Mouse (Mus musculus): Measurements from ENCODE around the gene Rfx1. TPM values are rescaled to one million over a fixed set of nuclear protein-coding genes. Genes with fewer than 3 reads are reported as not detected.

Gene Rfx1
- polyA plus RNA-seq, 1 experiment, result 83.0 TPM

DNA sequence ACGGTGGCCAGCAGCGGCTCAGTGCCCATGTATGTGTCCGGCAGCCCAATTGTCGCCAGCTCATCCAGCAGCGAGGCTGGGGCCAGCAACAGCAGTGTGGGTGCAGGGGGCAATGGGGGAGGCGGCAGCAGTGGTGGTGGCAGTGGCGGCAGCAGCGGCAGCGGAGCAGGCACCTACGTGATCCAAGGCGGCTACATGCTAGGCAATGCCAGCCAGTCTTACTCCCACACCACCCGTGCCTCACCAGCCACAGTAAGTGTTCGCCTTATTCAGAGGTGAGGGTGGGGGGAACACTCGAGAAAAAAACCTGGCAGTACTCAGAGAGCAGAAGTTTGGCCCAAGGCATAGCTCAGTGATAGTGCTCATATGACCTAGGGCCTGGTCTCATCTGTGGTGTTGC lies 21.2 kb downstream of the Rfx1 start:
- Histone ChIP-seq H3K4me3 (ENCODE audit: control insufficient read depth, low read depth, low read length) (no peak overlapping the region), H3K27ac (ENCODE audit: control insufficient read depth, insufficient read depth, low read depth, low read length) (no peak overlapping the region), H3K27me3 (ENCODE audit: control insufficient read depth, insufficient read depth, low read length) (no peaks in the 10 kb centered on the region), H3K36me3 (ENCODE audit: control insufficient read depth, insufficient read depth, low read length) (no peaks in the 10 kb centered on the region), H3K4me1 (ENCODE audit: control insufficient read depth, insufficient read depth, low read length) (peaks cover 6% of the 10 kb centered on the region)
- TF ChIP-seq CTCF (IDR thresholded peaks at IDR 0.05; ENCODE audit: control insufficient read depth, insufficient read depth, insufficient replicate concordance, low read depth, low read length), result no peak
- TF ChIP-seq POLR2A (IDR thresholded peaks at IDR 0.05; ENCODE audit: control insufficient read depth, low read depth, low read length), result no peak

DNA sequence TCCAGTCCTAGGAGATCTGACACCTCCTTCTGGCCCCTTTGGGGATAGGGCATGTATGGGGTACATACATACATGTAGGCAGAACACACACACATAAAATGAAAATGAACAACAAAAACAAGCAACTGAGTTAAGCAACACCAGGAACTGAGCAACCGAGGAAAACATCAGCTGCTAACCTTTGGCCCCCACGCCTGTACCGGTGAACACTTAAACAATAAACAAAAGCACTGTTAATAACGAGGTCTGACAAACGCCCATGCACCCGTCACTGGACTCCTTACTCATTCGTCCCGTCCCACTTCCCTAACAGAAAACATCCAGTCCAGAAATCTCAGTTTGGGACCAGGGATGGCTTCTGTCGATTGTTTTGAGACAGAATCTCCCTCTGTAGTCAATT lies 22.6 kb downstream of the Rfx1 start:
- TF ChIP-seq POLR2A (IDR thresholded peaks at IDR 0.05; ENCODE audit: control insufficient read depth, low read depth, low read length) (no peak), CTCF (IDR thresholded peaks at IDR 0.05; ENCODE audit: control insufficient read depth, insufficient read depth, insufficient replicate concordance, low read depth, low read length) (no peak)
- H3K4me3 ChIP-seq (ENCODE audit: control insufficient read depth, low read depth, low read length), result no peak overlapping the region
- H3K4me1 ChIP-seq (ENCODE audit: control insufficient read depth, insufficient read depth, low read length), result peaks cover 4% of the 10 kb centered on the region
- no peaks in the 10 kb centered on the region for H3K36me3 ChIP-seq (ENCODE audit: control insufficient read depth, insufficient read depth, low read length)
- no peaks in the 10 kb centered on the region for H3K27me3 ChIP-seq (ENCODE audit: control insufficient read depth, insufficient read depth, low read length)
- no peak overlapping the region for H3K27ac ChIP-seq (ENCODE audit: control insufficient read depth, insufficient read depth, low read depth, low read length)

DNA sequence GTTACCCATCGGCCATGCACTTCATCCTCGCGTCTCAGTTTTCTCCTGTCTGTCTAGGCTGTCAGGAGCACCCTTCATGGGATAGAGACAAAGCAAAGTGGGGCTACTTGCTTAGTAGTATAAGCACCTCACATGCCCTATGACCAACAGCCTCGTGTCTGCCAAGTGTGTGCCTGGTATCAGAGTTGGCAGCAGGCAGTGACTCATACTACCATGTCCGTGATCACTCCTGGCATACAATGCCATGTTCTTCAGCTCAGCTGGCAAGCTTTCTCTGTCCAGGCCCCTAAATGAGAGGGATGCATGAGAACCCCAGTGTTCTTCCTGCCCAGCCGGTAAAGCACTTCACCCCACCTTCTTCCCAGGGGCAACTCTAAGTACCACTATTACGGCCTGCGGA lies 24.0 kb downstream of the Rfx1 start:
- Histone ChIP-seq H3K4me3 (ENCODE audit: control insufficient read depth, low read depth, low read length) (no peak overlapping the region), H3K27me3 (ENCODE audit: control insufficient read depth, insufficient read depth, low read length) (no peaks in the 10 kb centered on the region), H3K36me3 (ENCODE audit: control insufficient read depth, insufficient read depth, low read length) (no peaks in the 10 kb centered on the region), H3K4me1 (ENCODE audit: control insufficient read depth, insufficient read depth, low read length) (no peaks in the 10 kb centered on the region; the same call in 1 of the 2 replicates), H3K27ac (ENCODE audit: control insufficient read depth, insufficient read depth, low read depth, low read length) (no peak overlapping the region)
- TF ChIP-seq POLR2A (IDR thresholded peaks at IDR 0.05; ENCODE audit: control insufficient read depth, low read depth, low read length) (no peak), CTCF (IDR thresholded peaks at IDR 0.05; ENCODE audit: control insufficient read depth, insufficient read depth, insufficient replicate concordance, low read depth, low read length) (no peak)

DNA sequence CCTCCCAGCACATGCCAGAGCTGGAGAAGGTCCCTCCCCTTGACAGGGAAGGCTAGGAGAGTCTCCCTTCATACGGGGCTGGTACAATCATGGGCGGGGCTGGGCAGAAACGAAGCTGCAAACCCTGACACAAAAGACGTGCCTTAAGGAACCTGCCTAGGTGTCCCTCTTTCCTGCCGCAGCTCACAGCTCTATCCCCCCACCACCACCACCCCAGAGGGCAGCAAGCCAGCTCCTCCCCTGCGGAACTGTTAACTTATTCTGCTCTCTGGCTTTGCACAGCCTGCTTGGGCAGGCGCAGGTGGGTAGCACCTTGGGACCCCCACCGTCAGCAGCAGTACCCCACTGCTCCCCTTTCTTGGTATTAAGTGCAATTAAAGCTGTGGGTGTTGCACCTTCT lies 29.4 kb downstream of the Rfx1 start:
- H3K4me1 ChIP-seq (ENCODE audit: control insufficient read depth, insufficient read depth, low read length), result no peaks in the 10 kb centered on the region; the same call in 1 of the 2 replicates
- H3K4me3 ChIP-seq (ENCODE audit: control insufficient read depth, low read depth, low read length), result no peak overlapping the region
- H3K27me3 ChIP-seq (ENCODE audit: control insufficient read depth, insufficient read depth, low read length), result no peaks in the 10 kb centered on the region
- H3K27ac ChIP-seq (ENCODE audit: control insufficient read depth, insufficient read depth, low read depth, low read length), result no peak overlapping the region
- no peaks in the 10 kb centered on the region; the same call in none of the 2 replicates for H3K36me3 ChIP-seq (ENCODE audit: control insufficient read depth, insufficient read depth, low read length)
- TF ChIP-seq CTCF (IDR thresholded peaks at IDR 0.05; ENCODE audit: control insufficient read depth, insufficient read depth, insufficient replicate concordance, low read depth, low read length), result no peak
- no peak for TF ChIP-seq POLR2A (IDR thresholded peaks at IDR 0.05; ENCODE audit: control insufficient read depth, low read depth, low read length)

DNA sequence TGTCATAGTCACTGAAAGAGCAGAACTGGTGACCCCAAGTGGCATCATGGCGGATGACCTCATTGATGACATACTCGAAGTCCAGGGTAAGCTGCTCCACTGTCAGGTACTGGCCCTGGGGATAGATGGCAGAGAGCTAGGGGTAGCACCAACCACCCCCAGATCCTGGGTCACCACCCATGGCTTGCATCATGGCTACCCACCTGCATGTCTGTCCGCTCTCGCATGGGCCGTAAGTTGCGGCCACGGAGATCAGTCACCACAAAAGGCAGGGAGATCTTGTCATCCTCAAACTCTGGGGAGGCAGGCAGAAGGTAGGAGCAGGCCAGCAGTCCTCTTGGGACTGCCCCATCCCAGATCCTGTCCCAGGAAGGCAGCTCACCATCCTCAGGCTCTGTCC lies 31.7 kb downstream of the Rfx1 start:
- H3K27ac ChIP-seq (ENCODE audit: control insufficient read depth, insufficient read depth, low read depth, low read length), result no peak overlapping the region
- H3K4me1 ChIP-seq (ENCODE audit: control insufficient read depth, insufficient read depth, low read length), result peaks cover 6% of the 10 kb centered on the region; the same call in 1 of the 2 replicates
- no peaks in the 10 kb centered on the region; the same call in none of the 2 replicates for H3K36me3 ChIP-seq (ENCODE audit: control insufficient read depth, insufficient read depth, low read length)
- H3K27me3 ChIP-seq (ENCODE audit: control insufficient read depth, insufficient read depth, low read length), result no peaks in the 10 kb centered on the region
- no peak overlapping the region for H3K4me3 ChIP-seq (ENCODE audit: control insufficient read depth, low read depth, low read length)
- TF ChIP-seq CTCF (IDR thresholded peaks at IDR 0.05; ENCODE audit: control insufficient read depth, insufficient read depth, insufficient replicate concordance, low read depth, low read length) (no peak), POLR2A (IDR thresholded peaks at IDR 0.05; ENCODE audit: control insufficient read depth, low read depth, low read length) (no peak)

DNA sequence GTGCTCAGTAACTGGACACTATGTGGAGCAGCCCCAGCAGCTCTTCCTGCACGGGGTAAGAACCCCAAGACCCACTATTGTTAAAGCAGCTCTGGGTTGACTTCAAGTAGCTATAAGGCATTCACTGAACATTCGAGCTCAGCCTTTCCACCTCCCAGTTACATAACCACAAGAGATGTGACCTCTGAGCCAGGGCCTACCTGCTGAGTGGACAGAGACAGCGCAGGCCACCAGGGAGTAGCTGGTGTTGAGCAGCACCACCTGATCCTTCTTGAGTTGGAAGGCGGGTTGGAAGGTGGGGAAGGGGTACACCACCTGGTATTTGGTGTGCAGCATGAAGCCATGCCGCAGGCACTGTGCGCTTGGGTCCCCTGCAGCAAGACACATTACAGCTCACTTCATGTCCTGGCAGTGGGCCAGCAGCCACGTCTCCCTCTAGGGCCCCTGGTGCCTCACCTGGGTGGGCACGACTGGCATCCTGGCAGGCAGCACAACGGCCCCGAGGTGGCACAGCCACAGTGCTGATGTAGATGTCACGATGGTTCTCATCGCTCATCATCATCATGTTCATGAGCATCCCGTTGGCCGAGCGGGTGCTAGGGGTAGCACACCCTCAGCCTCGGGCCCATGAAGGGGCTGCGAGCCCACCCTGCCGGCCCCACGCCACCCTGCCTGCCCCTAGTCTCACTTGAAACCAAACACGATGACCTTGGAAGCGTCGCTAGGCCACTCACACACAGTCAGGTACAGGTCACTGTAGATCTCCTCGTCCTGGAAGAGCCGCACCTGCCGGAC lies 35.0 kb downstream of the Rfx1 start:
- Histone ChIP-seq H3K36me3 (ENCODE audit: control insufficient read depth, insufficient read depth, low read length) (no peaks in the 10 kb centered on the region; the same call in none of the 2 replicates), H3K27me3 (ENCODE audit: control insufficient read depth, insufficient read depth, low read length) (no peaks in the 10 kb centered on the region), H3K4me1 (ENCODE audit: control insufficient read depth, insufficient read depth, low read length) (peaks cover 16% of the 10 kb centered on the region), H3K27ac (ENCODE audit: control insufficient read depth, insufficient read depth, low read depth, low read length) (no peak overlapping the region), H3K4me3 (ENCODE audit: control insufficient read depth, low read depth, low read length) (no peak overlapping the region)
- TF ChIP-seq POLR2A (IDR thresholded peaks at IDR 0.05; ENCODE audit: control insufficient read depth, low read depth, low read length), result no peak
- no peak for TF ChIP-seq CTCF (IDR thresholded peaks at IDR 0.05; ENCODE audit: control insufficient read depth, insufficient read depth, insufficient replicate concordance, low read depth, low read length)

DNA sequence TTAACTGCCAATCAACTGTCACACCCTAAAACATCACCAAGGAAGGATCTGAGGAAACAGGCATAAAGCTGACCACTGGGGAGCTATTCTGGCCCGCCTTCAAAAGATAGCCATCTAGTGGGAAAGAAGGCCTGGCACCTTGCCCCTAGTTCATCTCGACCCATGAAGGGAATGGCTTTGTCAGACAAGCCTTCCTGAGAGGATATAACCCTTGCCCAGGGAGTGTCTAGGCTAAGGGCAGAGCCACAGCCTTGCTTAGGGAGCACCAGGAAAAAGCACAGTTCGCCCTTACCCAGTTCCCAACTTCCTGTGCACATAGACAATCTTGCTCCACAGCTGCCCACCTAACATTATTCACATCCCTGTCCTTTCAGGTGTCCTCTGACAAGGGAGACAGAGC lies 37.0 kb downstream of the Rfx1 start:
- peak overlapping the region; percentile 81; the same call in 1 of the 2 replicates for H3K27ac ChIP-seq (ENCODE audit: control insufficient read depth, insufficient read depth, low read depth, low read length)

More for the DNA sequence above, 37.0 kb downstream of the Rfx1 start:
- TF ChIP-seq CTCF (IDR thresholded peaks at IDR 0.05; ENCODE audit: control insufficient read depth, insufficient read depth, insufficient replicate concordance, low read depth, low read length) (no peak), POLR2A (IDR thresholded peaks at IDR 0.05; ENCODE audit: control insufficient read depth, low read depth, low read length) (no peak)
- H3K27me3 ChIP-seq (ENCODE audit: control insufficient read depth, insufficient read depth, low read length), result no peaks in the 10 kb centered on the region
- H3K4me3 ChIP-seq (ENCODE audit: control insufficient read depth, low read depth, low read length), result peak overlapping the region; percentile 98
- peaks cover 16% of the 10 kb centered on the region for H3K4me1 ChIP-seq (ENCODE audit: control insufficient read depth, insufficient read depth, low read length)
- no peaks in the 10 kb centered on the region for H3K36me3 ChIP-seq (ENCODE audit: control insufficient read depth, insufficient read depth, low read length)

All from testis, adult 2 months (tissue).